Mouse (Mus musculus) MEL (cell line): Measurements from ENCODE around the gene Dnajc21.

Experiments
- CTCF ChIP-seq, 3 experiments: IDR thresholded peaks in 2 of 3; conservative IDR thresholded peaks in 1 of 3; 2 replicates each; pipeline ENCODE4 v1.5.1; 2011 to 2012; ENCODE audit warnings: low read length in 3 of 3, low read depth in 2 of 3, mild to moderate bottlenecking in 2 of 3, improper control_type of control experiment in 1 of 3, inconsistent platforms in 1 of 3, mixed read lengths in 1 of 3, moderate library complexity in 1 of 3; ENCODE audit not compliant: control insufficient read depth in 1 of 3, insufficient read depth in 1 of 3, poor library complexity in 1 of 3, severe bottlenecking in 1 of 3
- ELF1 ChIP-seq: IDR thresholded peaks from 2 replicates; pipeline ENCODE4 v1.6.1; 2014; ENCODE audit warnings: low read depth, mild to moderate bottlenecking, inconsistent platforms, low read length, improper control_type of control experiment, moderate library complexity
- HCFC1 ChIP-seq: IDR thresholded peaks from 2 replicates; pipeline ENCODE4 v1.6.1; 2012; ENCODE audit warnings: low read depth, mild to moderate bottlenecking, inconsistent platforms, low read length, improper control_type of control experiment, moderate library complexity
- KAT2A ChIP-seq: conservative IDR thresholded peaks from 2 replicates; pipeline ENCODE4 v1.6.1; 2012; ENCODE audit warnings: low read depth, low read length, improper control_type of control experiment, inconsistent platforms
- MAZ ChIP-seq: IDR thresholded peaks from 2 replicates; pipeline ENCODE4 v1.6.1; 2012; ENCODE audit warnings: low read depth, mild to moderate bottlenecking, inconsistent platforms, low read length, improper control_type of control experiment
- POLR2A ChIP-seq, 2 experiments: IDR thresholded peaks; 2 replicates each; pipeline ENCODE4 v1.6.1; 2011 to 2012; ENCODE audit warnings: low read length in 2 of 2, mild to moderate bottlenecking in 2 of 2, control low read depth in 1 of 2, improper control_type of control experiment in 1 of 2, low read depth in 1 of 2, moderate library complexity in 1 of 2; ENCODE audit not compliant: control insufficient read depth in 1 of 2, insufficient read depth in 1 of 2, poor library complexity in 1 of 2
- UBTF ChIP-seq: IDR thresholded peaks from 2 replicates; pipeline ENCODE4 v1.6.1; 2012; ENCODE audit warnings: low read depth, mild to moderate bottlenecking, inconsistent platforms, low read length, improper control_type of control experiment, moderate library complexity, borderline replicate concordance; ENCODE audit not compliant: insufficient read depth
- ZKSCAN1 ChIP-seq: IDR thresholded peaks from 2 replicates; pipeline ENCODE4 v1.6.1; 2012; ENCODE audit warnings: low read depth, mild to moderate bottlenecking, inconsistent platforms, low read length, improper control_type of control experiment, moderate library complexity

GRCm38 (mm10) chr15:10399795-10400194 is 70.5 kb downstream of the Dnajc21 start:
- no peak for TF ChIP-seq CTCF (IDR thresholded peaks at IDR 0.05 in 2 of 3, conservative IDR thresholded peaks at IDR 0.05 in 1 of 3; ENCODE audit: control insufficient read depth in 1 of 3, insufficient read depth in 1 of 3, low read depth in 2 of 3, low read length in 3 of 3, poor library complexity in 1 of 3, severe bottlenecking in 1 of 3)
- TF ChIP-seq HCFC1: no peak
- TF ChIP-seq KAT2A: no peak
- no peak for TF ChIP-seq MAZ
- TF ChIP-seq ZKSCAN1: no peak
- no peak for TF ChIP-seq POLR2A (IDR thresholded peaks at IDR 0.05; ENCODE audit: control insufficient read depth in 1 of 2, insufficient read depth in 1 of 2, low read depth in 1 of 2, low read length in 2 of 2, poor library complexity in 1 of 2)
- TF ChIP-seq UBTF: no peak
- no peak for TF ChIP-seq ELF1
